Mouse (Mus musculus) left cerebral cortex, postnatal 4 days (tissue): ENCODE results near the gene Hap1. TPM values are rescaled to one million over a fixed set of nuclear protein-coding genes. Genes with fewer than 3 reads are reported as not detected.
"Not testable (repeated sequence)": the region's sequence is repeated elsewhere in the genome, so short reads cannot be mapped to it uniquely, and the experiment has no call there.

ENCODE experiments used
- DNase-seq: peaks from one replicate; pipeline ENCODE4 v3.0.0-alpha.2; 2022
- intact Hi-C: fragments of 180-260 bp; cut with DNase I; formaldehyde crosslinking; loops from one replicate; pipeline ENCODE4 v1.15.1; 2025
- total RNA-seq, 2 experiments: library from RNA; stranded (reverse); gene quantifications; 2 replicates each; pipeline ENCODE4 v1.2.3; 2021

The Hap1 gene
- total RNA-seq, 2 experiments from 2014 or later: 43.8 to 116 TPM

DNA sequence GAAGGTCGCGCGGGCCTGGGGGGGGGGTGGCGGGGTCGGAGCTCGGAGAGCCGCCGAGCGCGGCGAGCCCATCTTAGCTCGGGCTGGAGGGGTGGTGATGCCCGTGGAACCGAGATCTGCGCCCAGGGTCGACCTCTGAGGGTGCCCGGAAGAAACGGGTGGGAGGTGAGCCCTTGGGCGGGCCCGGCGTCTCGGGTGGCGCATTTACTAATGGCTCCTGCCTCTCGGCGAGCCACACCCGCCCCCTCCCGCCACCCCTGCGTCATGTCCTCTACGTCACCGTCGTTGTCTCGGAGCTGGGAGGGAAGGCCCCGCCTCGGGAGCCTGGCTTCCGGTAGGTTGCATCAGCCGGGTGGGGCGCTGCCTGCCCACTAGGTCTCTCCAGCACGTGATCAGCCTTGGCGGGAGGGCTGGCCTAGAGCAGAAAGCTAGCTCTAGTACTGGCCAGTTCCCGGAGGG, 35.7 kb downstream of the Hap1 start:
- intact Hi-C loops: no loop called here
- peak; percentile 98 for DNase-seq

DNA sequence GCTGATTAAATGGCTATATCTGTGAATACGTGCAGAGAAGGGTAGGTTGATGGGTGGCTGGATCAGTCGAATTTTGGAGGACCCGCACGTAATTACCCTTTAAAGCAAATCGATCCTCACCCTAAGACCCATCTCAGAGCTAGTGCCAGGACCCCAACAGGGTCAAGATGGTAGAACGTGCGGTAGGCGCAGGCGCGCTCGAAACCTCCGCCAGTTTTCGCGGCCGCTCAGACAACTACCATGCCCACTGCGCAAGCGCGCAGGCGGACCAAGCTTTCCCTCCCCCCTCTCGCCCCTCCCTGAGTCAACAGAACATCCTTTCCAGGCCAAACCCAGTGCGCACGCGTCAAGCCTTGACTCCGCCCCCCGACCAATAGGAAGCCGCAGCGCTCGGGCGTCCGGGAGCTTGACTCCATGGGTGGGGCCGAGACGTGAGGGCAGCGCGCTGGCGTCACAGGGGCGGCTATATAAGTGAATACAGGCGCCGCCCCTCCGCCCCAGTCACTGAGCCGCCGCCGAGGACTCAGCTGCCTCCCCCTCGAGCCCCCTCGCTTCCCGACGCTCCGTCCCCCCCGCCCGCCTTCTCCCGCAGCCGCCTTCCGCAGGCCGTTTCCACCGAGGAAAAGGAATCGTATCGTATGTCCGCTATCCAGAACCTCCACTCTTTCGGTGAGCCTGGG, 36.3 kb downstream of the Hap1 start, which contains the start of gene Eif1:
TSS of gene Eif1 (plus strand) at position 394 of the 680 bp plus-strand sequence.
- DNase-seq: peak; percentile 100
- intact Hi-C loops: no loop called here

DNA sequence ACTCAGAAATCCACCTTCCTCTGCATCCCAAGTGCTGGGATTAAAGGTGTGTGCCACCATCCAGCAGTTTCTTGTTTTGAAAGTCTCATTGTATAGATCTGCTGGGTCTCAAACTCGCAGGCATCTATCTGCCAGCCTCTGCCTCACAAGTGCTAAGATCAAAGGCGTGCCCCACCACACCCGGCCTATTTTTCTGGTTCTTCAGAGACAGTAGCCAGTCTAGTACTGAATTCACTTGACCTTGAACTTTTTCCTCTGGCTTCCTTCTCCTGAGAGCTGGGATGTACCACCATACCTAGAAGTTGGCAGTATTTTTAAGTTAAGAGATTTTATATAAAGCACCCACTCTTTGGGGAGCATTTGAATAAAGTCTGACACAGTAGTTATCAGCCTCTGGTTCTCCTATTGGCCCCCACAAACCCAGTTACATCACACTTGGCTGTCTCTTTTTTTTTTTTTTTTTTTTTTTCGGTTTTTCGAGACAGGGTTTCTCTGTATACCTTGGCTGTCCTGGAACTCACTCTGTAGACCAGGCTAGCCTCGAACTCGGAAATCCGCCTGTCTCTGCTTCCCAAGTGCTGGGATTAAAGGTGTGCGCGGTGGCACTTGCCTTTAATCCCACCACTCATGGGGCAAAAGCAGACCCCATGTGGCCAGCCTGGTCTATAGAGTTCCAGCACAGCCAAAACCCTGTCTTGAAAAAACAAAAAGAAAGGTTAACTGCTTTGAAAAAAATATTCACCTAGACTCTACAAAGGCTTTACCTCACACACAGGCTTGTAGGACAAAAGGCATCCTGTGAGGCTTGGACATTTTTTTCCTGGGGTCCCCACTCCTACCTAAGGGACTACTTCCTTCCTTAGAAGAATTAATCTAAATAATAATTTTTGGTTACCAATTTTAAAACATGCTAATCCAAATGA, 37.1 kb downstream of the Hap1 start:
- DNase-seq: no peak
- intact Hi-C loops: no loop called here

DNA sequence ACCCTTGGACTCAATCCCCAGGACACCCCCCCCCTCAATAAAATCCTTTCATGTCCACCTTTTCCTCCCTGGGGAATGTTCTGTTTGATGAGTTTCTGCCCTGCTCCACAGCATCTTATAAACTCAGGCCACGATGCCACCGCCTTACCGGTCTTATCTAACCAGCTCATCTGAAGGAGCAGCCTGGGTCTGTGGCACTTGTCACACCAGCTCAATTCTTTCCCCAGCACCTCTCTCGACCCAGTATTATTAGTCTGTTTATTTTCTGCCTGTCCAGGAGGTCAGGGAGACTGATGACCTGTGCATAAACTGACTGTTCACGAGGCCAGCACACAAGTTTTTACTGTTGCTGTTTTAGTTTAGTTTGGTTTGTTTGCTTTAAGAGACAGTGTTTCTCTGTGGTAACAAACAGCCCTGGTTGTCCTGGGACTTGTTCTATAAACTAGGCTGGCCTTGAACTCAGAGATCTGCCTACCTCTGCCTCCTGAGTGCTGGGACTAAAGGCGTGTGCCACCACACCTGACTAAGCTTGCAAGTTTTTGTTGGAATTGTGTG, 38.0 kb downstream of the Hap1 start:
- intact Hi-C loops: no loop called here
- DNase-seq: no peak

DNA sequence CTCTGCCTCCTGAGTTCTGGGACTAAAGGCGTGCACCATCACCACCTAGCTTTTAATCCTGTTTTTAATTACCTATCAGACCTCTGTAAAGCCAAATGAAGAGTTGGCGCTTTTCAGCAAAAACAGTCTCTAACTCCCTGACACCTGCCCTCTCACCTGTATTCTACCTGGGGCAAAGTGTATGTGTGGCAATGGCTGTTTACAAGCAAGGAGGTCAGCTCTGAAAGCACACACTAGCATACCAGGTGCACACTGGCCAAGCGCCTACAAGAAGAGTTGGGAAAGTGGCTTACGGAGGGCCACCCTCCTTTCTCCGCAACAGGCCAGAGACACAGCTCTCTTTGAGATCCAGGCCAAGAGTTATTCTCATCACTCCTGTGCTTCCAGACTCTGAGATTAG, 40.5 kb downstream of the Hap1 start:
- intact Hi-C loops: no loop called here
- no peak for DNase-seq

DNA sequence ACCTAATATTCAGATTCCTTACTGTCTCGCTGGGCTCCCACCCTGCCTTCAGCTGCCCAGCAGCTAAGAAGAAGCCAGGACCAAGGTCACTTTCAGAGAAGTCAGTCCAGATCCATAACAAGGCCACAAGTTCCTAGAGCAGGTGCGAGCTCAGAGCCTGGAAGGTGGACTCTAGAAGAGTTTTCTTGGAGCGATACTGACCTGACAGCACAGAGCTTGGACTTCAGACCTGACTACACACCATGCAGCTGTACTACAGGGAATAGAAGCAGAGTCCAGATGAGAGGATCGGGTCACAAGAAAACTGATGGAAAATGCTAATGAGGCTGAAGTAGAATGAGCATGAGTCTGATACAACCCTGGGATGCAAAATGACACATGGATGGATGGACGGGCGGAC, 42.5 kb downstream of the Hap1 start:
- intact Hi-C loops: no loop called here
- DNase-seq: no peak

DNA sequence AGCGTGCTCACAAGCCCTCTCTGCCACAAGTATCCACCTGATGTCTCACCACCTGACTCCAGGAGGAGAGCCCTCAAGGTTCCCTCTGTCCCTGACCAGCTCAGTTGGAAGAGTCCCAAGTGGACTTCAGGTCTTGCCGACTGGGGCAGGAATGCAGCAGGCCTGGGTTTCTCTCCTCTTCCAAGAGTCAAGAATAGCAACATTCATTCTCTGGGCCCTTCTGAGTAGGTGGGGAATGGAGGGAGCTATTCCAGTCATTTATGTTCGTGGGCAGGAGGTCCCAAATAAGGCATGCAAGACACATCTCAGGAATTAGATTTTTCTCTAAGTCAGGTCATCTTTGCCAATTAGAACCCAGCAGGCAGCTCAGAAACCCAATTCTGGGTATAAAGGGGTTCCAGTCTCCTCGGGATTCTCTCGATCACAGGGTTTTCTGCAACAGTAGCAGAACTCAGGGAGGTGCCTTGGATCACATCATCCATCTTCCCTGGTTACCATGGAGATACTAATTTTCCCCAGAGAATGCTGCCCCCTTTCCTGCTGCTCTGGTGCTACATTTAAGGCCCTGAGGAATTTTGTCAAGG, 43.7 kb downstream of the Hap1 start:
- intact Hi-C loops: no loop called here
- no peak for DNase-seq

DNA sequence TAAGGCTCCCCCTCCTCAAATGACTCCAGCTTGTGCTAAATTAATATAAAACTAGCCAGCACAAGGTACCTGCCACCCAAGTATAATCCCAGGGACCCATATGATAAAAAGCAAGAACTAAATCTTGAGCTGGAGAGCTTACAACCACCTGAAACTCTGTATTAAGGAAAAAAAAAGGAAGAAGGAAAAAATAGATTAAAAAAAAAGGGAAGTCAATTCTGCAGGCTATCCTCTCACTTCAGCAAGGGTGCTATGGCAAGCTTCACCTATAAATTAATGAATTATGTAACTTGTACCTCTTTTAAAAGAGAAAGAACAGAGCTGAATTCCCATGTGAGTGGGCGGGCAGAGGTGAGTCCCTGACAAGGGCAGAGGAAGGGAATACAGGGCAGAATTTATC, 44.3 kb downstream of the Hap1 start:
- intact Hi-C loops: no loop called here
- no peak for DNase-seq

DNA sequence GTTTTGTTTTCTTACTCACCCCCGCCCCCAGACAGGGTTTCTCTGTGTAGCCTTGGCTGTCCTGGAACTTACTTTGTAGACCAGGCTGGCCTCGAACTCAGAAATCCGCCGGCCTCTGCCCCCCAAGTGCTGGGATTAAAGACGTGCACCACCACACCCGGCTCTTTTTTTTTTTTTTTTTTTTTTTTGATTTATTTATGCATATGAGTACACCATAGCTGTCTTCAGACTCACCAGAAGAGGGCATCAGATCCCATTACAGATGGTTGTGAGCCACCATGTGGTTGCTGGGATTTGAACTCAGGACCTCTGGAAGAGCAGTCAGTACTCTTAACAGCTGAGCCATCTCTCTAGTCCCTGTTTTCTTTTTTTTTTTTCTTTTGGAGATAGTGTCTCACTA, 47.3 kb downstream of the Hap1 start:
- intact Hi-C loops: not testable (repeated sequence)

DNA sequence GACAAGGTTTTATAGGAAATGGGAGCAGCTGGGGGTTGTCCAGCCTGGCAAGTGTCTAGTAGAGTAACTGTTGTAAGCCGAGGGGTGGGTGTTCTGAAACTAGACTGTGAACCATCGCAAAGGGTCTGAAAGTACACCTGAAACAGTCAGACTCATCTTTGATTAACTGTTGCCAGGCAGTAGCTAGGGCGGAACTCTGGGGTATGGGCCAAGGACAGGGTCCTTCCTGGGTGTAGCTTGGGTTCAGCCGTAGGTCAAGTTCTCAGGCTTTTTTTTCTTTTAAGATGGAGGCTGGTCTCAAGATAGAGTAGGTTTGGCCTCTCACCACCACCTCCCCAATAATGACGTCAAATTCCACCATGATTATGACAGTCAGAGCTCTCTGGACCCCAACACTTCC, 48.0 kb downstream of the Hap1 start:
- intact Hi-C loops: no loop called here
- DNase-seq: no peak

More for the DNA sequence above, 47.3 kb downstream of the Hap1 start:
- DNase-seq: not testable (repeated sequence)

DNA sequence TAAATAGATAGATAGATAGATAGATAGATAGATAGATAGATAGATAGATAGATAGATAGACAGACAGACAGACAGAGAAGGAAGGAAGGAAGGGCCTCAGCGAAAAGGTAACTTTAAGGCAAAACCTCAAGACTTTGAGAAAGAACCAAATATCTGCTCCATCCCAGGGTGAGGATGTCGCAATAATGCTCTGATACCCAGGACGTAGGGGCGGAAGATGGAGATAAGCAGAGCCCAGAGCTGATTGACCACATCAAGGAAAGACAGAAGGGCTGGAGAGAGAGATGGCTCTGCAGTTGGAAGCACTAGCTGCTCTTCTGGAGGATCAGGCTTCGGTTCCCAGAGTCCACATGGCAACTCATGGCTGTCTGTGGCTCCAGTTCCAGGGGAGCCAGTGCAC, 54.6 kb downstream of the Hap1 start:
- intact Hi-C loops: no loop called here
- DNase-seq: no peak

DNA sequence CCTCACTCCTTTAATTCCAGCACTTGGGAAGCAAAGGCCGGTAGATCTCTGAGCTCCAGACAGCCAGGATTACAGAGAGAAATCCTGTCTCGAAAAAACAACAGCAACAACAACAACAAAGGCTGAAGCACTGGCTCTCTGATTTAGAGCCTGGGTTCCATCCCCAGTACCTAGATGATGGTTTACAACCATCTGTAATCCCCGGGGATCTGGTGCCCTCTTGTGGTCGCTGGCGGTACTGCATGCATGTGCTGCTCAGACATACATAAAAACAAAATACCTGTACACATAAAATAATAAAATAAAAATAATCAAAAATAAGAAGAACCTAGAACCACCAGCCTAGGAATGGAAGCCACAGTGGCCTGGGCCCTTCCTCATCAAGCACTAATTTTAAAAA, 55.6 kb downstream of the Hap1 start:
- peak; percentile 62 for DNase-seq
- intact Hi-C loops: no loop called here

DNA sequence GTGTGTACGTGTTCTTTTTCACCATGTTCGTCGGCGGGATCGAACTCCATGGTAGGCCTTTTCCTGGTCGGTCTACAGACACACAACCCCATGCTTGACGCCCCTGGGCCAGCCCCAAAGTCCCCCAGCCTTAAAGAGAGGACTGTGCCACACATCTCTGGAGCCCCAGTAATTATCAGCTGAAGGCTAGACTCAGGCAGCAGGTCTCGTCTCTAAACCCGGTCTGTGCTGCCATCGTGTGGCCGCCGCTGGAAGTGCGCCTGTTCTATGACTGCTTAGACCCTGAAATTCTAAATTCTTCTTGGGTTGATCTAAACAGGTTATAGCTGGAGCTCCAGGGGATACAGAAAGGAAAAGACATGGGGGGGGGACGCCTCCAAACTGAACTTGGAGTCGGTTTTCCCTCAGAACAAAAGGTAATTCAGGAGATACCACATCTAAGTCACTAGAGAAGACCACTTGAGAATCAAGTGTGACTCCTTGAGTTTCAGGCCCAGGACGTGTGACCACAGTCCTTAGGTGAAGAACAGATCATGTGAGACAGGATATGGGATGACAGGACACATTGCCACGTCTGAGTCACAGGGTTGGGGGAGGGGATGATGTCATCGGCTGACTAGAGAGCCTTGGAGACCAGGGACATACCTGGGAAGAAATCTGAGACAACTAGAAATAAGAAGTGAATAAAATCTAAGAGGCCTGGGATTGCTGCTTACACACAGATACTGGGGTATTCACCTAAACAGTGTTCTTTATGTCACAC, 57.5 kb downstream of the Hap1 start:
- intact Hi-C loops: loop anchor here (5.0 kb wide), 1 partner anchor 836 kb away; no protein-coding TSS in a partner anchor
- peak; percentile 83 for DNase-seq

DNA sequence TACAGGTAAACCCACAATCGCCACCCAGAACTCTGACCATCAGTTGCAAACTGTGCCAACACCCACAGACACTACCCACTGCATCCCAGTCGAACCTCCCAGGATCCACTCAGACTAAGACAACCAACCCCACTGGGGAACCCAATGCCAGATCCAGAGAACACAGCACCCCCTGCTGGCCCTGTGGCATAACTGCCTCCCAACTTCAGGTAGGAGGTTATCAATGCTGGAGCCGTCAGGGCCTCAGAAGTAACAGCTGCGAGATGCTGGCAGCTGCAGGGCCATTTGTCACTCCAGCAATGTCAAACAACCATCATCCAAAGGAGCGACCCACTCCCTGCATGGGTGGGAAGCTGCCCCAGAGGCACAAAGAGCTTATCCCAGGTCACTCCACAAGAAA, 58.1 kb downstream of the Hap1 start:
- intact Hi-C loops: loop anchor here (5.0 kb wide), 1 partner anchor 836 kb away; no protein-coding TSS in a partner anchor
- DNase-seq: no peak

Other genes with a start within 250 kb of the Hap1 start
- gene Krt13, start 234.6 kb downstream of the Hap1 start, total RNA-seq: not detected
- not detected for gene Krt15, start 220.2 kb downstream of the Hap1 start, total RNA-seq
- 1 to 10 TPM; 1.2 to 1.5 TPM for gene Krt19, start 207.5 kb downstream of the Hap1 start, total RNA-seq
- gene Krt9, start 162.9 kb downstream of the Hap1 start, total RNA-seq: under 1 TPM; 0.52 to 0.56 TPM
- under 1 TPM in 1 of 2 experiments, not detected in 1; 0.32 TPM for gene Krt14, start 148.6 kb downstream of the Hap1 start, total RNA-seq
- not detected for gene Krt16, start 107.2 kb downstream of the Hap1 start, total RNA-seq
- gene Krt17, start 95.1 kb downstream of the Hap1 start, total RNA-seq: not detected
- gene Krt42, start 86.3 kb downstream of the Hap1 start, total RNA-seq: not detected
- gene Eif1, start 36.2 kb downstream of the Hap1 start, total RNA-seq: 100 to 1,000 TPM; 642 to 677 TPM
- not detected for gene Gast, start 21.7 kb downstream of the Hap1 start, total RNA-seq
- 10 to 100 TPM; 74.2 to 77.9 TPM for gene Jup, start 41.6 kb upstream of the Hap1 start, total RNA-seq
- gene P3h4, start 58.7 kb upstream of the Hap1 start, total RNA-seq: 1 to 10 TPM; 8.1 to 9.9 TPM
- 10 to 100 TPM; 13.7 to 15.0 TPM for gene Fkbp10, start 59.6 kb upstream of the Hap1 start, total RNA-seq
- 10 to 100 TPM; 85.5 to 91.9 TPM for gene Nt5c3b, start 85.7 kb upstream of the Hap1 start, total RNA-seq
- 1 to 10 TPM; 1.9 to 3.1 TPM for gene Klhl10, start 85.8 kb upstream of the Hap1 start, total RNA-seq
- 10 to 100 TPM; 50.7 to 54.1 TPM for gene Klhl11, start 116.6 kb upstream of the Hap1 start, total RNA-seq
- gene Acly, start 171.9 kb upstream of the Hap1 start, total RNA-seq: 100 to 1,000 TPM; 211 to 219 TPM
- under 1 TPM; 0.58 to 0.93 TPM for gene Ttc25, start 189.5 kb upstream of the Hap1 start, total RNA-seq
- gene Cnp, start 218.8 kb upstream of the Hap1 start, total RNA-seq: 10 to 100 TPM; 25.6 to 29.6 TPM